Mouse (Mus musculus) brain, adult 2 months (tissue): ENCODE data around the gene Ptprn2.

Experiments
- DNase-seq: peaks from one replicate; pipeline ENCODE4 v3.0.0; 2011; ENCODE audit warnings: low read depth, low spot score

Gene Ptprn2

DNA sequence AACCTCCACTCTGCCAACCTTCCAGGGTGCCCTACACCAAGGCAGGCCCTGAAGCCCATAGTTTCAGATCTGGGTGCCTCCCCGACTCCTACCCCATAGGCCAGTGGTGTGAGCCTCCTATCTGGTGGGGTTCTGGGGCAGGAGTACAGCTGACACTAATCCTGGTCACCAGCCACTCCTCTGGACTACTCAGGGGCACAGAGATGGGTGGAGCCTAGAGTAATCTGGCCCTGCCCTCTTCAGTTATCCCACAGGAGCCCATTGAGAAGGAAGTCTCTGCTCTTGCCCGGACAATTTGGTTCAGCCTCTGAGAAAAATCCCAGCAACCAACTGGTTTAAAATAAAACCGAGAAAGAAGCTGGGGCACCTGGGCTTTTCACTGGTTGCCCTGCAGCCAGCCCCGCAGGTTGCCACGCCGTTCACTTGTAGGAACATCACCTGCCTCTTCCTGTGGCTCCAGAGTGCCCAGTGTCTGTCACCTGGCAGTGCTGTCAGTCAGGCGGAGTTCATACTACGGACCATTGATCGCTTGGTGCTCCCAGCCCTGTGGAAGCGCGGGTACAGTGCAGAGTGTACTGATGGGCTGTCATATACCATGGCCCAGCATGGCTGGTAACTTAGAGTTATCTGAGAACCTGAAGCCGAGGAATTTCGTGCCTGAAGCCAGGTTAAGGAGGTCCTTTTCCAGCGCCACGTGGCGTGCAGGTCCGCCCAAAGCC is 673.6 kb downstream of the Ptprn2 start:
- DNase-seq = no peak

DNA sequence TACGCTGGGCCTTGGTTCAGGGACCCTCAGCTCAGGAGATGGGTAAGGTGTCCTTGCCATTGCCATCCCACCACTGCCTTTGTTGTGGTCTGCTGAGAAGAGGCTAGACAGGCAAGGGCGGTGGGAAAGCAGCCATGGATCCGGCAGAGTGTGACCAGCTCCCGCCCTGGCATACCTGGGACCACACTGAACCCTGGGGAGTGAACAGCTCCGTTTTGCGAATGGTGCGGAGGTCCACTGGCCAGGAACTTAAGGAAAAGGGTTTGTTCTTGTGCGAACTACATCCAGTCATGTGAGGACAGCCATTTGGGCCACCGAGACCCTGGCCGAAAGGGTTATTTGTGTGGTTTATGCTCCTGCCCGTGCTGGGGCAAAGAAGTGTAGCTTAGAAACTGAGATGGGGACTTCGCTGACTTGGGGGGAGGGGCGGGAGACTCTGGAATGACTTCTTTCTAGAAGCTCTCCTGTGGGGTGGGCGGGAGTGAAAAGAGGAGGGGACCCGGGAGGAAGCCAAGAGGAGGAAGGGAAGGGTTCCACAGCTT is 674.2 kb downstream of the Ptprn2 start:
- DNase-seq = no peak

DNA sequence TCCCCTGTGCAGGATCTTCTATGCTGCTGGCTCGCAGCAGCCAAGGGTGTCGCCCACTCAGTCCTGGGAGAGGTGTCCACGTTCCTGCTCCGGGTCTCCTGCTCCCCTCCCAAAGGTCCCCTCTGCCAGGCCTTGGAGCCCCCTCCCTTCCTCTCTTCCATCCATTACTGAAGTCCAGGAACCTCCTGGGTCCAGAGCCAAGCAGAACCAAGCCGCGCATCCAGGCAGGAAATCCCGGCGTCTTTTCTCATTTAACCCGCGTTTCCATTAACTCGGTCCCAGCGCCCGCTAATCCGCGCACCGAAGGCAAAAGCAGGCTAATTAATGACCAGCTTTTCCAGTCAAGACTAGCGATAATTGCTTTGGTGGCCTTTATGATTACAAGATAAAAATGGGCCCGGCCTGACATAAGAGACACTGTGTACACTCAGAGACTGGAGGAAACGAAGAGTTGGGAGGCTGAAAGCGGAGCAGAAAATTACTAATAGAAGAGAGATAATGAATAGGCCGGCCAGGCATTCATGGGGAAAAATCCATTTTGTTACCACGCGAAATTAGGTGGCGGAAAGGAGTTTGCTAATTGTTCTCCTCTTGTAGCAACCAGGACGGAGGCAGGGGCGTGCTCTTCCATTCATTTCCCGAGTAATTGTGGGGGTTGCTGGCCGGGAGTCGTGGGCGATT is 674.8 kb downstream of the Ptprn2 start:
- DNase-seq = no peak

DNA sequence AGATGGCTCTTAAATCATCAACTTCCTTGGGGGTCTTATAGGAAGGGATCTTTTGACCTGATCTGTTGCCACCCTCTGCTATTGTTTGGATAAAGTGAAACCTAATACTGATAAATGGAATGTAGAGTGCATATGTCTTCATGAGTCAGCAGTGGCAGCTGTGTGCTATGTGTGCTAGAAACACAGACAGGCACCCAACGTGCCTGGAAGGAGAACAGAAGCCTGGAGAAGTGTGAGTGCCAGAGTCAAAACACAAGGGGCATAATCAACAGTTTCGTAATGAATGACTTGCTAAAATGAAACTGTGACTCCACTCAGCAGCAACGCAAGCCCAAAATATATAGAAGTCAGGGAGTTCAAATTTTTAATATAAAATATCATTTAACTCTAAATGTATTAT is 676.7 kb downstream of the Ptprn2 start:
- DNase-seq = peak; percentile 63

DNA sequence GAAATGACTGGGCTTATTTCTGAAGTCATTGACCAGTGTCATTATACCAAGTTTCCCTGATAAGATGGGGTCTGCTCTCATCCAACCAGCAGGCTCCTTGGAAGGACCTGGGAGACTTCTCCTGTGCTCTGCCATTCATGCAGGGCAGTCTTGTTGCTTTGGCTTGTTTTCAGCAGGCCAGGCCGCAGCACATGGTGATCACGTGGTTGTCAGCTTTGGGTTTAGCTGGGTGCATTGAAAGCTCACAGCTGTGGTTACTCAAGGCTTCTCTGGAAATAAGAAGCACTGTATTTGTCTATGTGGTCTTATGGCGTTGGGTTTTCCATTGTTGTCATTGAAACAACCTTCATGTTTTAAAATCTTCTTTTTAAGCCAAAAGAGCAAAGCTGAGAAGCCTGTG is 678.3 kb downstream of the Ptprn2 start:
- DNase-seq = no peak

DNA sequence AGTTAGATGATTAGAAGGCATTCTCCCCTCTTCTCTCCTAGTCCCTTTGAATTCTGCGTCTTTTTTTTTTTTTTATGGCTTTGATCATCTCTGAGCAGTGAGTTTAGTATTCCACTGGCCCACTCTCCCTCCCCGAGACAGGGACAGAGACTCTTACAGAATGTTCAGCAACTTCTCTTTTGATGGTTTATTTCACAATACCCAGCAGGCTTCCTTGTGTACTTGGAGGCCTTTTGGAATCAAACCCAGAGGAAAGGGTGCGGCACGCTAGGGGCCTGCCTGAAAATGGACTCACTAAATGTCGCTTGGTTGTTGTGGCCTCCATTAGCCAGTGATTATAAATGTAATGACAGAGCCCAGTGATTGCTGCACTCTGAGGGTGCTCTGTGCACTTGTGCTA is 680.7 kb downstream of the Ptprn2 start:
- no peak for DNase-seq

DNA sequence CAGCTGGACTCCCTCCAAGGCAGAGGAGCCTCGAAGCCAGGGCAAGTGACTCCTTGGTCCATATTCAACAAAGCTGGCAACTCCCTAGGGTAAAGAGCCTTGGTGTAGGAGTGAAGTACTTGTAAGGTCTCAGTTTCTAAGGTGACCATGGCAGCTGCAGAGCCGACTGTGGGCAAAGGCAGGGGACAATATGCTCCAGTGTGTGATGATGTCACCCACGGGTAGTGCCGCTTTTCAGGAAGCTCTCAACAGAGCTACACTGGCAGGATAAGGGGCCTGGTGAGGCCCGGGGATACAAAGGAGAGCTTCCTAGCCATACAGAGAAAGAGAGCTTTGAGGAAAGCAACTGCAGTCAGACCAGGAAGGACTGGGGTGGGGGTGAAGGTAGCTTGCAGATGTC is 684.1 kb downstream of the Ptprn2 start:
- DNase-seq = peak; percentile 54

DNA sequence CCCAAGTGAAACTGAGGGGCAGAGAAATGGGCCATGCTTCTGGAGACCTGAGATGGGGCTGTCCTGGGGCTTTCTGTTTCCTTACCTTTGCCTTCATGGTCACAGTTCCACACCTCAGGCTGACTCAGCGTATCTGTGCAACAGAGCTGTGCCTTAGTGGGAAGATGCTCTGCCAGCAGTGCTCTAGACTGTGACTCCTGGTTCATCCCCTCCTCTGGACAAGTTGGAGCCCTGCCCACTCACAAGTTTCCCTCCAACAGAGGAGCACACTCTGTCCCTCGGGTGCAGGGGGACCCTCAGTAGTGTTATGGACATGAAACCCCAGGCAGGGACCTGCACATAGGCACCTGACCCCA is 687.0 kb downstream of the Ptprn2 start:
- DNase-seq = no peak

DNA sequence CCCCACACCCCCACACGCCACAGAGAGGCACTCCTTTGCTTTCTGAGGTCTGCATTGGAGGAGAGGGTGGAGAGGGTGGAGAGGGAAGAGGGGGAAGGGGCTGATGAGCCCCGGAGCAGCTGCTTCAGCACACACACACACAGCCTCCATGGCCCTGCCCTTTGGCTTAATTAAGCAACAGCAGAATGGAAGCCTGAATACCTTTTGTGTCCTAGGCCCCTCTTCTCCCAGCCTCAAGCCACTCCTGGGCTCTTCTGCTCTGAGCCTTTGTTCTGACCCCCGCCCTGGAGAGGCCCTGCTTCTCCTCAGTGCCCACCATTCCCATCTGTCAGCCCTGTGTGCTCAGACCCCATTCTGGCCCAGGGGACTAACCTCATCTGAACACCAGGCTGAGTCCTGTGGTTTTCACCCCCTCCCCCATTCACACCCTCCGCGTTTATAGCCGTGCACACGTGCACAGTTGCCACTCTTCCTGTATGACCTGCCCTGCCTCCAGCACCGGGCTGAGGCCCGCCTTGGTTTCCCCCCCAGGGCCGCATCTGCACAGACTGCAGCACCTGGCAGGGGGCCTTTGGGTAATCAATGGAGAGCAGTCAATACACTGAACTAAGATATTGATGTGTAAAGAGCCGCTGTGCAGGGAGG is 687.5 kb downstream of the Ptprn2 start:
- no peak for DNase-seq

DNA sequence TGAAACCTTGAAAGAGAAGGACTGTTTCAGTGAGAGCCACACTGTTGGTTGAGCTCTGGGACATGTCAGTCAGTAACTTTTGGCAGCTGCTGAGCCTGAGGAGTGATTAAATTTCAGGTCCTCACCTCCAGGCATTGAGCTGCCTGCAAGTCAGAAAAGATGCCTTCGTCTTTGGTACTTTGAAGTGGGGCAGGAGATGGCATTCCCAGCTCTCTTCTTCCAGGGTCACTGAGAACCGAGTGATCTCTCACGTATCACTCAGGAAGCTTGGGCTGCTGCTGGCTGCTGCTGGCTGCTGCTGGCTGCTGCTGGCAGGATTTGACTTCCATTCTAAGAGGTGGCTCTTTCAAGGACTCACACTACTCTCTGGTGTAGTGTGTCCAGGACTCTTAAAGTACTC is 688.7 kb downstream of the Ptprn2 start:
- no peak for DNase-seq

DNA sequence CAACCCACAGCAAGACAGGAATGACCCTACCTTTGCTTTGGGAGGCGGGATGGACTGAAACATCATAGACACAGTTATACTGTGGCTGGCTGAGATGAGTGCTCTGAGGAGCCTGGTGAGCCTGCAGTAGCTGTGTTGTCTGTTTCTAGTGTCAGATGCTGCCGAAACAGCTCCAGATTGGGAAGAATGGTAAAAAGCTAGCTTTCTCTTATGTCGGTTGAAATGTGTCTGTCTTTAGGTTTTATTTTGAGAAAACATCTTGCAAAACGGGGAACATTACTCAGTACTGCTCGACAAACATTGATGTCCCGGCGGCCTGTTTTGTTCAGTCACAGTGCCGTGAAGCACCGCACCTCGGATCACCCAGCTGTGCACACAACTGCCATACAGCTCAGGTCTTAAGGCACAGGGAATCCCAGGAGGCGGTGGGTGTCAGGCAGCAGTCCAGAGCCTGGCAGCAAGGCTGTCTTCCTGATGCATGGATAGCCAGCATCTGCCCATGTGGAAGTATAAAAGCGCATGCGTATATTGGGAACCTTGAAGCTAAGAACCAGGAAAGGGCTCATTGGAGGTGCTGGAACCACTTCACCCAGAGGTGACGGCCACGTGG is 689.7 kb downstream of the Ptprn2 start:
- peak; percentile 55 for DNase-seq

DNA sequence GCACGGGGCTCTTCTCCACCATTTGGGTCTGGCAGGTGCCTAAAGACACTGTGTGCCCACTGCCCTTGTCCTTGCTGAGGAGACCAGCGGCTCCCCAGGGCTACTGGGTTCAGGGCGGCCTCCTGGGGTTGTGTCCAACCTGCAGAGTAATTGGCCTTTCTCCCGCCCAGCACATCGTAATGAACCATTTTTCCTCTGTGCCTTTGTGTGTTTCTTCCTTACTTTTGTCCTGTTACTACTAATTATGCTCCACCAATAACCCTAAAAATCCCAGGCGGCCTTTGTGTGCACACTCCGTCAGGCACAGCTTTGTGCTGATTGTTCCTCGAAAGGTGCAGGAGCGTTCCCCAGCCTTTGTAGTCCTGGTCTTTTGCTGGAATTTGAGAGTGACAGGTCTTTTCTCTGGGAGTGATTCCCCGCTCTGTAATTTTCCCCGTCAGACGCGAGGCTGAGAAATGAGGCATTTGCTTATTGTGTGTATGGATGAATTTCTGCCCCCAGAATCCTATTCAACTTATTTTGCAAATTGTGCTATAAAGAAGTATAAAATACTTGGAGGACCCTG is 690.8 kb downstream of the Ptprn2 start:
- DNase-seq = no peak

DNA sequence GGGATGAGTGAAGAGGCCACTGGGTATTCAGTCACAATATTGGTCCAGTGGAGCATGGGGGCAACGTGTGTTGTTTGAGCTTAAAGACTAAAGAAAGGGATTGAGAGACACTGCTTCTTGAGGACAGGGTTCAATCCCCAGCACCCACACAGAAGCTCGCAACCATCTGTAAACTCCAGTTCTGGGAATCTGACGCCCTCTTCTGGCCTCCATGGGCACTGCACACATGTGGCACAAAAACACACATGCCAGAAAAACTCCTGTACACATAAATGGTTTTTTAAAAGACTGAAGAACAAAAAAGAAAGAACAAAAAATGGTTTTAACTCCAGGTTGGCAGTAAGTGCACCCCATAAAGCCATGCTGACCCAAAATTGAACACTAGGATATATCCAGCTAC is 701.6 kb downstream of the Ptprn2 start:
- DNase-seq = no peak

DNA sequence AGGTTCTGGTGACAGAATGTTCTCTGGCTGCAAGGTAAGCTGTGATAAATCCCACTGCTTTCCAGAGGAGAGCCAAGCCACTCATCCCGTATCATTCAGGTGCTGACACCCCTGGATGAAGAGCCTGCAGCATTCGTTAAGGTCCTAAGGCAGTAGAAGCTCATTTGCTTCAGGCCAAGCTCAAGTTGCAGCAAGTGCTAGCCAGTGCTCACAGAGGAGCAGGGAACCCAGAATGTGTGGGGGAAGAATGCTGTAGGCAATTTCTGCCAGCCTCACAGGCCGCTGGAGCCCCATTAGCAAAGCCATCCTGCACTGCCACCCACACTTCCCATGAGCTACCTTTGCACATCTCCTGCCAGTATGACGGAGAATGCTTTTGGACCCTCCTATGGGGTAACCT is 706.5 kb downstream of the Ptprn2 start:
- peak; percentile 76 for DNase-seq

DNA sequence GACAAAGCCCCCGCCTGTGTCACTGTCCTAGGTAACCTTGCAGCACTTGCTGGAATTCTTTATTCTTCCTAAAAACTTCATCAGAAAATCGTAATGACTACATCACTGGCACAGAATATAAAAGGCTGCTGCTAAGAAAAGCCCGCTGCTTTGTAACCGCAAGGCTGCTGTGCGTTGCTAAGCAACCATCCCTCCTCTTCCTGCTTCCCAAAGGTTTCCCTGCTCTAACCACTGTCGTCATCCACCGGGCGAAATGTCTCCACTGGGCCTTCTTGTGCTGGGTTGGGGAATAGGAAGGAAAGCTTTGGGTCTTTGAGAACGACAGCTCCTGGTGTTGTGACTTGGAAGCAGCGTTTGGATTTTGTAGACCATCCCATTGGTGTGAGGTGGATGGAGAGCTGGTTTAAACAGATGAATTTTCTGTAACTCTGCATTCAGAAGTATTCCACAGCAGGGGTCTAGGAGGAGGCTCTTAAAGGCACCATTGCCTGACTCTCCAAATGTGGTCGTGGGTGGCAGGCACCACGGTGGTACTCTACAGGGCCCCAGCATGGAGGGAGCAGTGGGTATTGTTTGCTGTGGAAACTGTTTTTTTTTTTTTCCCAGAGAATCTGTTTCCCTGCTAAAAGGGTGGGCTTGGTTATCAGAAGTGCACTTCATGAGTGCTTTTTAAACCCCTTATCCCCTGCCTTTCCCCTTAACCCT is 711.4 kb downstream of the Ptprn2 start:
- DNase-seq = peak; percentile 96

DNA sequence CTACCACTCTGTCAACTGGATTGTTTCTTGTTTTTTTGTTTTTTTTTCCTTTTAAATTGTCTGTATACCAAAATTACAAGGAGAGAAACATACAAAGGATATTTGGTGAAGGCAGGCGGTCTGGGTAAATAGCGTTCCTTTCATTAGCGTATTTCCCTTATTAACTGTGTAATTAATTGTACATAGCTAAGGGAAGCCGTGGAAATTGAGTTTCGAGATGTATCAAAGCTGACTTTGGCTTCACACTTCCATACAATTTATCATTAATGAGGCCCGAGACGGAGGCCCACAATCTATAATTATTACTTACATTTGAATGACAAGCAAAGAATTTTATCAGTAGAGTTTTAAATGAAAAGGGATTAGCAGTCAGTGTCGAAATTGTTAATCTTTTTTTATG is 712.6 kb downstream of the Ptprn2 start:
- DNase-seq = no peak

DNA sequence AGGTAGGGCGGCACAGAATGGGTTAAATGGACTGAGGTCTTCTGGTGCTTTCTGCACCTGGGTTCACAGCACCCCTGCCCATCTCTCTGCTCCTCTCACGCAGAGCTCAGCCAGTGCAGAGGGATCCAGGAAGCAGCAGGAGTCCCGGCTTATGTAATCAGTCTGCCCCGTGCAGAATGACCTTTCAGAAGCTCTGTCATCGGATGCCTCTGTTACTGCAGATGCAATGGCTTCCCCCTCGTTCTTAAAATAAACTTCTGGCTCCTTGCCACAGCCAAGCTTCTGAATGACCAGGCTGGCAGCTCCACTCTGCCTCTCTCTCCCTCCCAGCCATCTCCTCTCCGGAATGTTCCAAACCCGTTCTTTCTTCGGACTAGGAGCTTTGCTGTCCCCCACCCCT is 714.6 kb downstream of the Ptprn2 start:
- DNase-seq = peak; percentile 96

DNA sequence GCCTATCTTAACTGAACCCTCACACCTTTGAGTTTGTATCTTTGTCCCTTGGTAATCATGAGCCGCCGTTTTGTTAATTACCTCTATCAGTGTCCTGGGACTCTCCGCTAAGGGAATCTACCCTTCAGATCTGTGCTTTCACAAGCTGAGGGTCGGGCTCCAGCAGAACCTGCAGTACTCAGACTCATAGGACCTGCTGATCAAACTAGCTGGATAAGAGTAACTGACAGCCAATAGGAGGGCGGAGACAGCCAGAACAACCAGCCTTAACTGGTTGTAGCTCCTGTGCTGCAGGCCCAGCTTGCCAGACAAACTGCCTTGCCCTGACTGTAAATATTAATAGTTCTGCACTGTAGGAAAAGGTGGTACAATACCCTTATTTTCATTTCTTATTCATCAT is 715.1 kb downstream of the Ptprn2 start:
- DNase-seq = peak; percentile 61

DNA sequence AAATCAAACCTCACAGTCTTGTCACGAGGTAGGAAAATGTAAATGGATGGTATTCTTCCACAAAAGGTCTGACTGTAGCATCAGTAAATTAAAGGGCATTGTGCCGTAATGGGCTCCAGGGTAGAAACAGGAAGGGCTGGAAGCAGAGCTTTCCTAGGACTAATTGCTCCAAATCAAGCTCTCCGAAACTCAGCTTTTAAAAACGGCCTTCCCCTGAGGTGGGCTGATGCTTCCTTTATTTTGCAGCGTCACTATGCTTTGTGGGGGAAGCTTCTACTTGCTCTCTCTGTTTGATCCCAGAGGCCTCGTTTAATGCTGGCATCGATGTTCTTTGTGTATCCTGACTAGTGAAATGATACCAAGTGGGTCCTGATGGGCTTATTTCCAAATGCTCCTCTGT is 718.0 kb downstream of the Ptprn2 start:
- DNase-seq = peak; percentile 45

DNA sequence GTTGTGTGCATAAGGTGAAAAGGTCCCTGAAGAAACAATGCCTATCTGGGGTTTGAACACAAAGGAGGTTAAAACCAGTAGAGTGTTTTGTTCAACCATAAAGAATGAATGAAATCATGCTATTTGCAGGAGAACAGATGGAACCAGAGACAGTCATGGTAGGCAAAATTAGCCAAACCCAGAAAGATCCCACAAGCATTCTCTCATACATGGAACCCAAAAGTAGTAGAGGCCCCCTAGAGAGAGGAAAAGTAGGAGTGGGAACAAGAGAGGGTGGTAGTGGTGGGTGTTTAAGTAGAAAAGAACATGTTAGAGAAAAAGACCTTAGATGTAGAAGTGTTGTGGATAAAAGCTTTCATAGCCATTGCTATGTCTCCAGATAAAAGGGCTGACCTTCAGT is 719.4 kb downstream of the Ptprn2 start:
- DNase-seq = no peak

DNA sequence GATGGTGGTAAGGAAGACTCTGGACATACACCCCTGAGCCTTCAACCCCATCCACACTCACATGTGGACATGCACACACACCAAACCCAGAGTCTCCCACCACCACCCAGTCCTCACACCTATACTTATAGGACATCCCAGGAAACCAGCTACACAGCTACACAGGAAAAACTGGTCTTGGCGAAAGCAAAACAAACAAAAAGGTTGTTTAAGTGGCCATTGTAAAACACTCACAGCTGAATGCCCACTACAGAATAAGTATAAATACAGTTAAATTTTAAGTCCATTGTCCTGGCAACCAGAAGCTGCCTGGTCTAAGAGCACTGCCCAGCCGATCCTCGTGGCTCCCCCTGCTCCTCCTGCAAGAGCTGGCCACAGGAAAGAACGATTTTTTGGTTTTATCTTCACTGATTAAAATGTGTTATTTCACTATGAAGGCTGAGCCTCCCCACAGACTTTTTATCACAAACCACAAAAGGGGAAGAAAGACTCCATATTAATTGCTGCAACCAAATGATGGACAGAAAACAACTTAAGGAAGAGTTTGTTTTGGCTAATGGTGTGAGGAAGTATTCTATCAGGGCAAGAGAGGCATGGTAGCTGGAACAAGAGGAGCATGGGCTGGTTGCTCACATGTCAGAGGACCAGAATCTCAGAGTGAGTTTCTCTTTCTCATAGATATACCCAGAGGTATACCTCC is 722.1 kb downstream of the Ptprn2 start:
- no peak for DNase-seq
